Comparison of ENCODE assay signal across 8 mouse cellular contexts in the genomic region with DNA sequence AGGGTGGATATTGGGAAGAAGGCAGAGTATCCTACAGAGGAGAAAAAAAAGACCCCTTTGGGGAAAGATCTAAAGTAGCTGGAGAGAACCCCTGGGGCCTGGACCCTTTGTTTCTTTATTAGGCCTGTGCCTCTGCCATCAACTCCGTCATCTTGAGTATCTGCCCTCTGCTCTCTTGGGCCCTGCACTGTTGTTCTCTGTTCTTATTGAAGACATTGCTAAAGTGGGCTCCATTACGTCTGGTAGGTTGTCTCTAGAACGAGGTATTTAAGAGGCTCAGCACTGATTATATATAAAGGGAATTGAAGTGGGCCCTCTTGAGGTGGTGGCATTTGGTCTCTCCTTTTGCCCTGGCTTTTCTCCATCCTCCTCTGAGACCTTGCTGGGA. TPM values are rescaled to one million over a fixed set of nuclear protein-coding genes. Genes with fewer than 3 reads are reported as not detected.
DNase-seq lines count a peak whose midpoint lies in the region; ATAC-seq and TF ChIP-seq lines count a peak whose summit lies in the region.

No protein-coding gene starts in this region.

- peak; percentile 6 for DNase-seq in adrenal gland, postnatal 14 days
- DNase-seq in adrenal gland, adult 18-20 months (ENCODE audit: low spot score in 2 of 2), result no peak
- no peak for DNase-seq in hindbrain, embryonic 10.5 days (ENCODE audit: low spot score)
- DNase-seq in limb, embryonic 14.5 days (ENCODE audit: low spot score), result no peak
- no peak for DNase-seq in natural killer cell, adult 2 months (ENCODE audit: low spot score in 2 of 2)

- TF ChIP-seq POLR2A in ES-Bruce4 (IDR thresholded peaks at IDR 0.05; ENCODE audit: insufficient read depth, low read length), result no peak
- no peak for TF ChIP-seq POLR2A in limb, embryonic 14.5 days (IDR thresholded peaks at IDR 0.05; ENCODE audit: borderline replicate concordance, extremely low read depth, insufficient read depth, insufficient read length)

- no peak overlapping the region; the same call in 1 of the 2 replicates for H3K27ac ChIP-seq in ES-Bruce4 (ENCODE audit: insufficient read depth, low read length)
- peak overlapping the region; percentile 4; the same call in 1 of the 2 replicates for H3K27ac ChIP-seq in embryonic facial prominence, embryonic 12.5 days
- peak overlapping the region; percentile 91 for H3K27ac ChIP-seq in hindbrain, embryonic 10.5 days
- no peak overlapping the region for H3K27ac ChIP-seq in limb, embryonic 14.5 days (replicated peaks; ENCODE audit: low read depth, low read length)

- H3K9me3 ChIP-seq in ES-Bruce4 (replicated peaks; ENCODE audit: control insufficient read depth, insufficient read depth, low read length, poor library complexity, severe bottlenecking), result no peaks in the 10 kb centered on the region
- H3K9me3 ChIP-seq in embryonic facial prominence, embryonic 12.5 days, result no peaks in the 10 kb centered on the region
- H3K9me3 ChIP-seq in hindbrain, embryonic 10.5 days, result no peaks in the 10 kb centered on the region
- no peaks in the 10 kb centered on the region for H3K9me3 ChIP-seq in limb, embryonic 14.5 days (ENCODE audit: control insufficient read depth, low read length)

- H3K27me3 ChIP-seq in ES-Bruce4 (ENCODE audit: control insufficient read depth, insufficient read depth, low read length, poor library complexity, severe bottlenecking), result no peaks in the 10 kb centered on the region
- H3K27me3 ChIP-seq in embryonic facial prominence, embryonic 12.5 days, result no peaks in the 10 kb centered on the region
- H3K27me3 ChIP-seq in hindbrain, embryonic 10.5 days (ENCODE audit: insufficient read depth, poor library complexity, severe bottlenecking), result no peaks in the 10 kb centered on the region
- H3K27me3 ChIP-seq in limb, embryonic 14.5 days (ENCODE audit: control insufficient read depth, insufficient read depth, low read length), result no peaks in the 10 kb centered on the region

- H3K4me2 ChIP-seq in embryonic facial prominence, embryonic 12.5 days (replicated peaks), result peak overlapping the region; percentile 74
- H3K4me2 ChIP-seq in limb, embryonic 14.5 days (replicated peaks; ENCODE audit: low read depth, low read length, severe bottlenecking), result peak overlapping the region; percentile 76

- WGBS in embryonic facial prominence, embryonic 12.5 days, result 0% methylated on average over 3 of the region's 3 CpGs
- 3% methylated on average over 3 of the region's 3 CpGs for WGBS in hindbrain, embryonic 10.5 days
- 1% methylated on average over 3 of the region's 3 CpGs for WGBS in limb, embryonic 14.5 days

- H3K9ac ChIP-seq in ES-Bruce4 (ENCODE audit: low read depth, poor library complexity, severe bottlenecking), result peak overlapping the region; percentile 71
- peak overlapping the region; percentile 85 for H3K9ac ChIP-seq in embryonic facial prominence, embryonic 12.5 days
- H3K9ac ChIP-seq in limb, embryonic 14.5 days (ENCODE audit: low read depth, low read length, severe bottlenecking), result peak overlapping the region; percentile 83

- no peak for TF ChIP-seq CTCF in ES-Bruce4 (IDR thresholded peaks at IDR 0.05; ENCODE audit: low read depth, low read length)

- H3K4me1 ChIP-seq in ES-Bruce4 (ENCODE audit: control insufficient read depth, insufficient read depth, low read length), result no peaks in the 10 kb centered on the region
- H3K4me1 ChIP-seq in embryonic facial prominence, embryonic 12.5 days, result peaks cover 10% of the 10 kb centered on the region
- peaks cover 18% of the 10 kb centered on the region for H3K4me1 ChIP-seq in hindbrain, embryonic 10.5 days (replicated peaks)
- H3K4me1 ChIP-seq in limb, embryonic 14.5 days (ENCODE audit: control insufficient read depth, insufficient read depth, low read length), result peaks cover 2% of the 10 kb centered on the region; the same call in 1 of the 2 replicates

- peak overlapping the region; percentile 80 for H3K4me3 ChIP-seq in ES-Bruce4 (ENCODE audit: low read depth, low read length)
- peak overlapping the region; percentile 82 for H3K4me3 ChIP-seq in embryonic facial prominence, embryonic 12.5 days
- H3K4me3 ChIP-seq in hindbrain, embryonic 10.5 days, result peak overlapping the region; percentile 86
- H3K4me3 ChIP-seq in limb, embryonic 14.5 days (replicated peaks; ENCODE audit: low read length), result peak overlapping the region; percentile 76

- TF ChIP-seq EP300 in ES-Bruce4 (IDR thresholded peaks at IDR 0.05; ENCODE audit: insufficient read depth, low read depth, low read length), result no peak

- no peaks in the 10 kb centered on the region for H3K36me3 ChIP-seq in ES-Bruce4 (ENCODE audit: control insufficient read depth, insufficient read depth, low read length, poor library complexity, severe bottlenecking)
- H3K36me3 ChIP-seq in embryonic facial prominence, embryonic 12.5 days, result peaks cover 6% of the 10 kb centered on the region; the same call in 1 of the 2 replicates
- peaks cover 9% of the 10 kb centered on the region for H3K36me3 ChIP-seq in hindbrain, embryonic 10.5 days
- H3K36me3 ChIP-seq in limb, embryonic 14.5 days (ENCODE audit: control insufficient read depth, insufficient read depth, low read length), result peaks cover 9% of the 10 kb centered on the region

- no peak for ATAC-seq in embryonic facial prominence, embryonic 12.5 days (ENCODE audit: insufficient number of reproducible peaks, insufficient read depth, low FRiP score, low TSS enrichment)
- ATAC-seq in limb, embryonic 14.5 days (ENCODE audit: low FRiP score, low read depth), result no peak
- 0 out of 2 replicates have a peak, but pooled peaks have one; percentile 15 for ATAC-seq in monocyte, adult 5-6 weeks (replicated peaks; ENCODE audit: insufficient number of reproducible peaks, low FRiP score, low TSS enrichment, poor library complexity, severe bottlenecking)

RNA-seq across cellular contexts. Expression of gene Pcmtd2, which starts 0.6 kb away (rescaled TPM):
- 47.6 and 52.4 TPM in 2 replicates for total RNA-seq in adrenal gland, postnatal 14 days (2021)
- 10 to 100 TPM; 42.6 to 50.7 TPM for total RNA-seq in adrenal gland, adult 18-20 months (2021)
- 22.4 and 26.0 TPM in 2 replicates for polyA plus RNA-seq in ES-Bruce4 (2011; ENCODE audit: insufficient read depth, insufficient read length, low read depth, missing spikeins)
- polyA plus RNA-seq in embryonic facial prominence, embryonic 12.5 days (2016; fragmentation: Nextera tagmentation; extraction: Ambion mirVana), result 42.2 and 46.8 TPM in 2 replicates
- 21.8 and 24.5 TPM in 2 replicates for polyA plus RNA-seq in hindbrain, embryonic 10.5 days (2016; fragmentation: Nextera tagmentation; extraction: Ambion mirVana)
- 39.1 and 39.2 TPM in 2 replicates for polyA plus RNA-seq in limb, embryonic 14.5 days (2012; rRNA removed)
- polyA plus RNA-seq in limb, embryonic 14.5 days (2014; fragmentation: Nextera tagmentation; extraction: Ambion mirVana), result 29.4 and 33.4 TPM in 2 replicates
- 27.3 to 61.6 TPM (median 42.9 TPM) in 3 replicates for total RNA-seq in monocyte, adult 5-6 weeks (2017)

RNA-seq across cellular contexts. Expression of gene Polr3k, which starts 25.9 kb away (rescaled TPM):
- total RNA-seq in adrenal gland, postnatal 14 days (2021), result 12.7 and 18.2 TPM in 2 replicates
- 10 to 100 TPM; 14.2 to 17.3 TPM for total RNA-seq in adrenal gland, adult 18-20 months (2021)
- 14.4 and 18.2 TPM in 2 replicates for polyA plus RNA-seq in ES-Bruce4 (2011; ENCODE audit: insufficient read depth, insufficient read length, low read depth, missing spikeins)
- polyA plus RNA-seq in embryonic facial prominence, embryonic 12.5 days (2016; fragmentation: Nextera tagmentation; extraction: Ambion mirVana), result 84.4 and 86.7 TPM in 2 replicates
- 99.1 and 102 TPM in 2 replicates for polyA plus RNA-seq in hindbrain, embryonic 10.5 days (2016; fragmentation: Nextera tagmentation; extraction: Ambion mirVana)
- polyA plus RNA-seq in limb, embryonic 14.5 days (2012; rRNA removed), result 24.5 and 27.1 TPM in 2 replicates
- 66.4 and 67.2 TPM in 2 replicates for polyA plus RNA-seq in limb, embryonic 14.5 days (2014; fragmentation: Nextera tagmentation; extraction: Ambion mirVana)
- total RNA-seq in monocyte, adult 5-6 weeks (2017), result 20.3 to 27.7 TPM (median 24.9 TPM) in 3 replicates

Comparison
In these comparisons a context has a peak if more than half of its experiments do, and no peak if none do; other contexts are left out.
1. H3K27ac ChIP-seq: peak in embryonic facial prominence, embryonic 12.5 days (single experiment) and hindbrain, embryonic 10.5 days (single experiment); none in ES-Bruce4 (single experiment) and limb, embryonic 14.5 days (single experiment).
2. Peak in every context shown above with its lines, with median percentiles within 50 percentile points of each other: H3K4me3 ChIP-seq and H3K9ac ChIP-seq.